Mouse (Mus musculus) MEL (cell line): ENCODE data around the gene Alg11. TPM values are rescaled to one million over a fixed set of nuclear protein-coding genes. Genes with fewer than 3 reads are reported as not detected.

Experiments used
- DNase-seq: peaks from one replicate; pipeline ENCODE4 v3.0.0; 2011; ENCODE audit warnings: low read depth, low spot score
- H3K27ac ChIP-seq: 2 replicates; pipeline ENCODE4 v1.5.1; 2012; ENCODE audit warnings: low read depth, mild to moderate bottlenecking, control low read depth, low read length, moderate library complexity; ENCODE audit not compliant: control insufficient read depth
- H3K27me3 ChIP-seq, 2 experiments: fragments of 150-350 bp in 1 of 2; sonication (generic) in 1 of 2; 2 replicates each; pipeline ENCODE4 v1.6.1; 2012; ENCODE audit warnings: low read length in 2 of 2, mild to moderate bottlenecking in 2 of 2, improper control_type of control experiment in 1 of 2, moderate library complexity in 1 of 2; ENCODE audit not compliant: insufficient read depth in 2 of 2, control insufficient read depth in 1 of 2
- H3K36me3 ChIP-seq, 2 experiments: 2 replicates each; pipeline ENCODE4 v1.6.1; 2012 to 2014; ENCODE audit warnings: low read length in 2 of 2, improper control_type of control experiment in 1 of 2, inconsistent platforms in 1 of 2, mild to moderate bottlenecking in 1 of 2; ENCODE audit not compliant: insufficient read depth in 2 of 2, control insufficient read depth in 1 of 2
- H3K4me1 ChIP-seq, 2 experiments: fragments of 150-350 bp in 1 of 2; sonication (generic) in 1 of 2; 2 replicates each; pipeline ENCODE4 v1.6.1; 2012; ENCODE audit warnings: low read length in 2 of 2, improper control_type of control experiment in 1 of 2, mild to moderate bottlenecking in 1 of 2; ENCODE audit not compliant: insufficient read depth in 2 of 2, control insufficient read depth in 1 of 2
- H3K4me3 ChIP-seq, 2 experiments: fragments of 150-350 bp in 1 of 2; sonication (generic) in 1 of 2; 2 replicates each; pipeline ENCODE4 v1.5.1; 2012; ENCODE audit warnings: low read depth in 2 of 2, low read length in 2 of 2, mild to moderate bottlenecking in 2 of 2, moderate library complexity in 2 of 2, control low read depth in 1 of 2, improper control_type of control experiment in 1 of 2; ENCODE audit not compliant: control insufficient read depth in 1 of 2, insufficient read depth in 1 of 2
- H3K79me2 ChIP-seq: 2 replicates; pipeline ENCODE4 v1.6.1; 2012; ENCODE audit warnings: mild to moderate bottlenecking, low read length, moderate library complexity; ENCODE audit not compliant: control insufficient read depth, poor library complexity, insufficient read depth
- H3K9ac ChIP-seq: 2 replicates; pipeline ENCODE4 v1.6.1; 2012; ENCODE audit warnings: low read depth, mild to moderate bottlenecking, control low read depth, low read length, moderate library complexity; ENCODE audit not compliant: control insufficient read depth, poor library complexity, severe bottlenecking
- H3K9me3 ChIP-seq: fragments of 150-350 bp; sonication (generic); replicated peaks from 2 replicates; pipeline ENCODE4 v1.6.1; 2012; ENCODE audit warnings: mild to moderate bottlenecking, low read length, improper control_type of control experiment, moderate library complexity; ENCODE audit not compliant: insufficient read depth
- CHD2 ChIP-seq: IDR thresholded peaks from 2 replicates; pipeline ENCODE4 v1.6.1; 2011; ENCODE audit warnings: low read length, improper control_type of control experiment
- E2F4 ChIP-seq: IDR thresholded peaks from 2 replicates; pipeline ENCODE4 v1.6.1; 2011; ENCODE audit warnings: low read depth, low read length, improper control_type of control experiment, borderline replicate concordance
- EP300 ChIP-seq, 2 experiments: IDR thresholded peaks; 2 replicates each; pipeline ENCODE4 v1.6.1; 2011; ENCODE audit warnings: improper control_type of control experiment in 2 of 2, low read length in 2 of 2, low read depth in 1 of 2, mild to moderate bottlenecking in 1 of 2
- GABPA ChIP-seq: IDR thresholded peaks from 2 replicates; pipeline ENCODE4 v1.6.1; 2012; ENCODE audit warnings: low read depth, mild to moderate bottlenecking, inconsistent platforms, low read length, improper control_type of control experiment, moderate library complexity
- KAT2A ChIP-seq: conservative IDR thresholded peaks from 2 replicates; pipeline ENCODE4 v1.6.1; 2012; ENCODE audit warnings: low read depth, low read length, improper control_type of control experiment, inconsistent platforms
- MEF2A ChIP-seq: IDR thresholded peaks from 2 replicates; pipeline ENCODE4 v1.6.1; 2014; ENCODE audit warnings: low read depth, mild to moderate bottlenecking, inconsistent platforms, low read length, improper control_type of control experiment; ENCODE audit not compliant: poor library complexity, insufficient replicate concordance, severe bottlenecking; ENCODE audit errors: extremely low read depth
- NELFE ChIP-seq: IDR thresholded peaks from 2 replicates; pipeline ENCODE4 v1.6.1; 2011; ENCODE audit warnings: low read depth, low read length, improper control_type of control experiment
- NRF1 ChIP-seq: IDR thresholded peaks from 2 replicates; pipeline ENCODE4 v1.6.1; 2014; ENCODE audit warnings: low read depth, mild to moderate bottlenecking, inconsistent platforms, low read length, improper control_type of control experiment, moderate library complexity; ENCODE audit not compliant: poor library complexity, insufficient read depth, severe bottlenecking
- POLR2AphosphoS5 ChIP-seq: IDR thresholded peaks from 2 replicates; pipeline ENCODE4 v1.6.1; 2012; ENCODE audit warnings: low read depth, borderline replicate concordance, mild to moderate bottlenecking, inconsistent platforms, low read length, moderate library complexity, mixed read lengths
- RCOR1 ChIP-seq: IDR thresholded peaks from 2 replicates; pipeline ENCODE4 v1.6.1; 2012; ENCODE audit warnings: low read depth, mild to moderate bottlenecking, inconsistent platforms, low read length, improper control_type of control experiment
- USF2 ChIP-seq, 2 experiments: IDR thresholded peaks; 2 replicates each; pipeline ENCODE4 v1.6.1; 2011 to 2012; ENCODE audit warnings: improper control_type of control experiment in 2 of 2, low read length in 2 of 2, borderline replicate concordance in 1 of 2, inconsistent platforms in 1 of 2, low read depth in 1 of 2, mild to moderate bottlenecking in 1 of 2; ENCODE audit not compliant: insufficient read depth in 1 of 2
- ZKSCAN1 ChIP-seq: IDR thresholded peaks from 2 replicates; pipeline ENCODE4 v1.6.1; 2012; ENCODE audit warnings: low read depth, mild to moderate bottlenecking, inconsistent platforms, low read length, improper control_type of control experiment, moderate library complexity
- polyA plus RNA-seq, 2 experiments: library from polyadenylated mRNA; stranded (reverse) in 1 of 2; unstranded in 1 of 2; fragments of >175 nt in 1 of 2; fragments of >200 nt in 1 of 2; gene quantifications; 2 replicates each; pipeline versions ENCODE4 v1.2.1 to v1.2.4; 2012; ENCODE audit warnings: low replicate concordance in 2 of 2, low read depth in 1 of 2; ENCODE audit not compliant: insufficient read length in 2 of 2, insufficient read depth in 1 of 2, missing spikeins in 1 of 2
- total RNA-seq: library from RNA; depleted of rRNA; stranded (reverse); fragments of 300-350 nt; gene quantifications from 2 replicates; pipeline ENCODE4 v1.2.3, GENCODE M21; 2012; rRNA removed

The Alg11 gene
- total and polyA plus RNA-seq, 3 experiments, result 17.2 to 55.0 (median 22.2) TPM

DNA sequence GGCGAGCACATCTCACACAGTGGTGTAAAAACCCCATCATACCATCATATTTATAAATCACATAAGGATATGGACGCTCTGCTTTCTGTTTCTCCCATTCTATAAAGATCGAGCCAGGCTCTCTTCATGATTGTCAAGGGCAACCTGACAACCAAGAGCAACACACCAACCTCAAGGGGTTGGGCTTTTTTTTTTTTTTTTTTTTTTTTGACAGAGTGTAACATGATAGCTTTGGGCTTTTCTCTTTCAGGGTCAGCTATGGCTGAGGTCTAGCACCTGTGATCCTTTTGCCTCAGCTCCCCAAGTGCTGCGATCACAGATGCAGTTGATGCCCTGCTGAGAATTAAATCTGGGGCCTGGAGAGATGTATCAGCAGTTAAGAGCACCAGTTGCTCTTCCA lies 46.5 kb downstream of the Alg11 start:
- Histone ChIP-seq H3K79me2 (no peaks in the 10 kb centered on the region), H3K9me3 (no peaks in the 10 kb centered on the region), H3K27ac (no peak overlapping the region), H3K27me3 (no peaks in the 10 kb centered on the region), H3K4me1 (no peaks in the 10 kb centered on the region), H3K9ac (no peak overlapping the region), H3K4me3 (no peak overlapping the region), H3K36me3 (no peaks in the 10 kb centered on the region)
- DNase-seq, result no peak
- TF ChIP-seq GABPA, result no peak
- TF ChIP-seq NELFE, result no peak
- TF ChIP-seq ZKSCAN1, result no peak
- no peak for TF ChIP-seq KAT2A
- no peak for TF ChIP-seq USF2 (IDR thresholded peaks at IDR 0.05; ENCODE audit: borderline replicate concordance in 1 of 2, insufficient read depth in 1 of 2, low read depth in 1 of 2, low read length in 2 of 2)
- TF ChIP-seq MEF2A, result no peak
- no peak for TF ChIP-seq POLR2AphosphoS5
- no peak for TF ChIP-seq EP300 (IDR thresholded peaks at IDR 0.05; ENCODE audit: low read depth in 1 of 2, low read length in 2 of 2)
- no peak for TF ChIP-seq RCOR1
- no peak for TF ChIP-seq E2F4
- TF ChIP-seq NRF1, result no peak
- no peak for TF ChIP-seq CHD2

Other genes starting within 250 kb of the Alg11 start
- not detected in 2 replicates for gene Defb50, start 237.2 kb upstream of the Alg11 start, total RNA-seq
- gene Defb50, start 237.2 kb upstream of the Alg11 start, polyA plus RNA-seq, result not detected
- gene Defb2, start 220.8 kb upstream of the Alg11 start, total RNA-seq, result not detected in 2 replicates
- gene Defb2, start 220.8 kb upstream of the Alg11 start, polyA plus RNA-seq, result not detected
- gene Defb10, start 201.8 kb upstream of the Alg11 start, total RNA-seq, result not detected in 2 replicates
- gene Defb10, start 201.8 kb upstream of the Alg11 start, polyA plus RNA-seq, result not detected
- gene Defb9, start 175.3 kb upstream of the Alg11 start, total RNA-seq, result not detected in 2 replicates
- not detected for gene Defb9, start 175.3 kb upstream of the Alg11 start, polyA plus RNA-seq
- not detected in 2 replicates for gene Defb11, start 154.3 kb upstream of the Alg11 start, total RNA-seq
- gene Defb11, start 154.3 kb upstream of the Alg11 start, polyA plus RNA-seq, result not detected
- not detected in 2 replicates for gene Defb15, start 128.0 kb upstream of the Alg11 start, total RNA-seq
- not detected for gene Defb15, start 128.0 kb upstream of the Alg11 start, polyA plus RNA-seq
- gene Defb35, start 122.4 kb upstream of the Alg11 start, total RNA-seq, result not detected in 2 replicates
- not detected for gene Defb35, start 122.4 kb upstream of the Alg11 start, polyA plus RNA-seq
- not detected in 2 replicates for gene Defb13, start 114.0 kb upstream of the Alg11 start, total RNA-seq
- gene Defb13, start 114.0 kb upstream of the Alg11 start, polyA plus RNA-seq, result not detected
- not detected in 2 replicates for gene Fam90a1a, start 102.0 kb upstream of the Alg11 start, total RNA-seq
- not detected for gene Fam90a1a, start 102.0 kb upstream of the Alg11 start, polyA plus RNA-seq
- gene Ccdc70, start 90.9 kb upstream of the Alg11 start, total RNA-seq, result not detected in 2 replicates
- not detected for gene Ccdc70, start 90.9 kb upstream of the Alg11 start, polyA plus RNA-seq
- 28.7 and 32.5 TPM in 2 replicates for gene Atp7b, start 416 bp upstream of the Alg11 start, total RNA-seq
- 10 to 100 TPM in 1 of 2 experiments, not detected in 1; 29.4 TPM for gene Atp7b, start 416 bp upstream of the Alg11 start, polyA plus RNA-seq
- not detected in 2 replicates for gene Nek5, start 64.3 kb downstream of the Alg11 start, total RNA-seq
- under 1 TPM in 1 of 2 experiments, not detected in 1; 0.04 TPM for gene Nek5, start 64.3 kb downstream of the Alg11 start, polyA plus RNA-seq
- 2.0 and 3.0 TPM in 2 replicates for gene Nek3, start 105.7 kb downstream of the Alg11 start, total RNA-seq
- 1 to 10 TPM in 1 of 2 experiments, not detected in 1; 3.5 TPM for gene Nek3, start 105.7 kb downstream of the Alg11 start, polyA plus RNA-seq
- 25.5 and 26.4 TPM in 2 replicates for gene Ckap2, start 125.1 kb downstream of the Alg11 start, total RNA-seq
- gene Ckap2, start 125.1 kb downstream of the Alg11 start, polyA plus RNA-seq, result 10 to 100 TPM in 1 of 2 experiments, not detected in 1; 33.6 TPM
- gene Vps36, start 132.1 kb downstream of the Alg11 start, total RNA-seq, result 21.7 and 23.2 TPM in 2 replicates
- 10 to 100 TPM in 1 of 2 experiments, not detected in 1; 27.9 TPM for gene Vps36, start 132.1 kb downstream of the Alg11 start, polyA plus RNA-seq
- gene Thsd1, start 166.6 kb downstream of the Alg11 start, total RNA-seq, result not detected in 2 replicates
- gene Thsd1, start 166.6 kb downstream of the Alg11 start, polyA plus RNA-seq, result under 1 TPM in 1 of 2 experiments, not detected in 1; 0.10 TPM
- not detected in 2 replicates for gene Tpte, start 222.7 kb downstream of the Alg11 start, total RNA-seq
- gene Tpte, start 222.7 kb downstream of the Alg11 start, polyA plus RNA-seq, result not detected